Mouse (Mus musculus) ES-E14 (cell line): ENCODE measurements around the gene Dpp6. TPM values are rescaled to one million over a fixed set of nuclear protein-coding genes. Genes with fewer than 3 reads are reported as not detected.

Experiments used
- DNase-seq: peaks from one replicate; pipeline ENCODE4 v3.0.0-alpha.2; 2013; ENCODE audit warnings: low read depth, low spot score
- H3K27ac ChIP-seq: 2 replicates; pipeline ENCODE4 v1.5.1; 2012; ENCODE audit warnings: low read depth, mild to moderate bottlenecking, low read length, moderate library complexity, mixed read lengths; ENCODE audit not compliant: poor library complexity, insufficient read depth, severe bottlenecking
- H3K36me3 ChIP-seq: 2 replicates; pipeline ENCODE4 v1.6.1; 2012; ENCODE audit warnings: mild to moderate bottlenecking, low read length, moderate library complexity, mixed read lengths; ENCODE audit not compliant: control insufficient read depth, poor library complexity, insufficient read depth, severe bottlenecking
- H3K4me1 ChIP-seq, 2 experiments: fragments of 150-350 bp in 1 of 2; sonication (generic) in 1 of 2; 2 replicates each; pipeline ENCODE4 v1.6.1; 2012; ENCODE audit warnings: low read length in 2 of 2, mild to moderate bottlenecking in 1 of 2, mixed read lengths in 1 of 2; ENCODE audit not compliant: control insufficient read depth in 2 of 2, insufficient read depth in 2 of 2, poor library complexity in 1 of 2
- H3K4me3 ChIP-seq, 2 experiments: fragments of 150-350 bp in 1 of 2; sonication (generic) in 1 of 2; 2 replicates each; pipeline ENCODE4 v1.5.1; 2012; ENCODE audit warnings: low read length in 2 of 2, low read depth in 1 of 2, mild to moderate bottlenecking in 1 of 2, mixed read lengths in 1 of 2; ENCODE audit not compliant: insufficient read depth in 1 of 2, poor library complexity in 1 of 2, severe bottlenecking in 1 of 2
- H3K9ac ChIP-seq: 2 replicates; pipeline ENCODE4 v1.6.1; 2012; ENCODE audit warnings: low read depth, mild to moderate bottlenecking, low read length, mixed read lengths; ENCODE audit not compliant: poor library complexity, insufficient read depth, severe bottlenecking
- H3K9me3 ChIP-seq: fragments of 150-350 bp; sonication (generic); 2 replicates; pipeline ENCODE4 v1.6.1; 2012; ENCODE audit warnings: low read depth, mild to moderate bottlenecking, low read length; ENCODE audit not compliant: control insufficient read depth, insufficient read depth
- CHD2 ChIP-seq: IDR thresholded peaks from 2 replicates; pipeline ENCODE4 v1.6.1; 2014; ENCODE audit warnings: mild to moderate bottlenecking, low read depth, low read length, inconsistent platforms
- HCFC1 ChIP-seq: IDR thresholded peaks from 2 replicates; pipeline ENCODE4 v1.6.1; 2012; ENCODE audit warnings: low read length, inconsistent platforms, borderline replicate concordance; ENCODE audit not compliant: insufficient read depth
- MAFK ChIP-seq: IDR thresholded peaks from 2 replicates; pipeline ENCODE4 v1.6.1; 2014; ENCODE audit warnings: mild to moderate bottlenecking, low read depth, low read length, inconsistent platforms; ENCODE audit not compliant: insufficient read depth
- ZC3H11A ChIP-seq: IDR thresholded peaks from 2 replicates; pipeline ENCODE4 v1.6.1; 2012; ENCODE audit warnings: low read depth, mild to moderate bottlenecking, inconsistent platforms, low read length, borderline replicate concordance
- ZNF384 ChIP-seq: IDR thresholded peaks from 2 replicates; pipeline ENCODE4 v1.6.1; 2012; ENCODE audit warnings: low read depth, low read length, inconsistent platforms
- in situ Hi-C, 2 experiments: fragments of 600-800 bp; cut with MboI; formaldehyde crosslinking; loops; one replicate each; pipeline ENCODE4 v1.15.1; 2025; ENCODE audit warnings: low sequenced_read_pairs in 2 of 2, inconsistent platforms in 1 of 2; ENCODE audit not compliant: unreplicated experiment in 2 of 2
- total RNA-seq: library from RNA; depleted of rRNA; stranded (reverse); fragments of 300-350 nt; gene quantifications from 2 replicates; pipeline ENCODE4 v1.2.3, GENCODE M21; 2012

Gene Dpp6
- total RNA-seq, 1 experiment: 1.5 TPM

DNA sequence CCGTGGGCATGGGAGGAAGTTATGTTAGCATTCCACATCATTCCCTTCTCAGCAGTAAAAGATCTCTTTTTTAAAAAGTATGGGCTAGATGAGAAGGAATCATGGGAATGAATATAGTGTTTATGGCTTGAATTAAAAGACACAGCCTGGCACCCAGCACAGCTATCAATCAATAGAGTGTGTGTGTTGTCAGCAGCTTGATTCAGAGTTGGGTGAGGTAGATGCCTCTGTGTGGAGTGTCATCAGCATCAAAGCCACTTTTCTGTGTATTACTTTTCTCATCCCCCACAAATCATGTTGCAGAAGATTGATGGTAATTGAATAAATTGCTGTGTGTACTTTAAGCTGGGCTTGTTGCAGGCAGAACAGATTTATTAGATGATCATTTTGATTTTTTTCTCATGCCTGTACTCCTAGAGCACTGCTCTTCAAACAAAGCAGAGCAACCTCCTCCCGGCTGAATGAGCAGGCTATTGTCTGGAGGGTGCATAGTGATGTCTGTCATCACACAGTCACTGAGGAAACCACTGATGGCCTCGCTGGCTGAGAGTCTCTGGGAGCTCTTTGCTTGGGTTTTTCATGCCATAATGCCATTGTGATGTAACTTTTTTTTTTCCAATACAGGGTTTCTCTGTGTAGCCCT, 201.4 kb downstream of the Dpp6 start:
- Histone ChIP-seq H3K9ac (no peak overlapping the region), H3K4me1 (no peaks in the 10 kb centered on the region), H3K9me3 (no peaks in the 10 kb centered on the region), H3K27ac (no peak overlapping the region), H3K36me3 (no peaks in the 10 kb centered on the region), H3K4me3 (no peak overlapping the region)
- in situ Hi-C loops: no loop called here
- no peak for TF ChIP-seq CHD2
- TF ChIP-seq HCFC1: no peak
- TF ChIP-seq MAFK: no peak
- no peak for TF ChIP-seq ZNF384
- TF ChIP-seq ZC3H11A: no peak
- no peak for DNase-seq

DNA sequence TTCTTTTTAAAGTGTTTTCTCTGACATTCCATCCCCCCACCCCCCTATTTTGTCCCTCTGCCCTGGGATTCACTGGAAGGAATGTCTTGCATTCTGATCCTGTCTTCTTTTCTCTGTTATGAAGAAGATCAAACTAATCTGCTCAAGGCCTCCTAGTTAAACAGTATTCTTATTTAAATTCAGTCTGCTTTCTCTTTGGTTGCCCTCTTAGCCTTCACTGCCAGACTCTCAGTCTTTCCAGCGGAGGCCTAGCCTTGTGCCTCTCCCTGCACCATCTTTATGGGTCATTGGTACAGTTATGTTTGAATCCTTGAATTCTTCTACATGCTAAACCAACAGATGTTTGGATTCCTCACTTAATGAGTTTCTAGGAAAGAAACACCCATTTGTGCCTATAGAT, 211.6 kb downstream of the Dpp6 start:
- H3K36me3 ChIP-seq: no peaks in the 10 kb centered on the region
- in situ Hi-C loops: no loop called here
- H3K9ac ChIP-seq: no peak overlapping the region
- DNase-seq: no peak
- H3K4me1 ChIP-seq: peaks cover 2 to 4% of the 10 kb centered on the region in 2 experiments; a peak in 2 of 4 replicates
- H3K9me3 ChIP-seq: no peaks in the 10 kb centered on the region
- TF ChIP-seq HCFC1 (no peak), ZC3H11A (no peak), CHD2 (no peak), ZNF384 (no peak), MAFK (no peak)
- H3K27ac ChIP-seq: no peak overlapping the region
- H3K4me3 ChIP-seq: no peak overlapping the region

DNA sequence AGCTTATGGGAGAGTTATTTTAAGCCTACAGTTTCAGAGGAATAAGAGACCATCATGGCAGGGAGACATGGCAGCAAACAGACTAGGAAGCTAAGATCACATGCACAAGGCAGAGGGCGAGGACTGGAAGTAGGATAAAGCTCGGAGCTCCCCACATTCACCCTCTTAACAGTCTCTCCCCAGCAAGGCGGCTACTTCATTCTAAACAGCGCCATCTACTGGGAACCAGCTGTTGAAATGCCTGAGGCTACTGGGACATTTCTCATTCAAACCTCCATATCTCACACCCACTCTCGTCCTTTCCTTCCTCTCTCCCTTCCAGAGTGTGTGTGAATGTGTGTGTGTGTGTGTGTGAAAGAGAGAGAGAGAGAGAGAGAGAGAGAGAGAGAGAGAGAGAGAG, 212.8 kb downstream of the Dpp6 start:
- H3K27ac ChIP-seq: no peak overlapping the region
- no peak for DNase-seq
- H3K9ac ChIP-seq: no peak overlapping the region
- H3K36me3 ChIP-seq: no peaks in the 10 kb centered on the region
- TF ChIP-seq CHD2: no peak
- TF ChIP-seq ZC3H11A: no peak
- TF ChIP-seq MAFK: no peak
- no peak for TF ChIP-seq HCFC1
- TF ChIP-seq ZNF384: no peak
- peaks cover 2 to 4% of the 10 kb centered on the region in 2 experiments; a peak in 2 of 4 replicates for H3K4me1 ChIP-seq
- H3K9me3 ChIP-seq: no peaks in the 10 kb centered on the region
- H3K4me3 ChIP-seq: no peak overlapping the region
- in situ Hi-C loops: loop anchor here in 1 of 2 experiments (10.0 kb wide), 1 partner anchor 745 kb away; no protein-coding TSS in a partner anchor

DNA sequence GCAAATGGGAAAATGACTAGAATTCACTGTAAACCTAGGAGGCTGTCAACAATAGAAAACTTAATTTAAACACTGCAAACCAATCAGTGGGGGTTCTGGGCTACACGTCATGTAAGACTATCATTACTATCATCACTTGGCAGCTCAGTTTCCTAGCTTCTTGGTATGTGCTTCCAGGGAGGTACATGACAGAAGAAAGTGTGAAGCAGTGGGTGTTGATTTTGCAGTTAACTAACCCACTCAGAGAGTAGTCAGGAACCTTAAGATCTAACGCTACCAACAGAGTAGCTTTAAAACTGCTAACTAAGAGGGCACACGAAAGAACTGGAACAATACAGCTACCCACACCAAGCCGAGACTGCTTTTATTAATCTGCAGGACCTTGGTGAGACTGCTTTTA, 217.9 kb downstream of the Dpp6 start:
- no peaks in the 10 kb centered on the region for H3K36me3 ChIP-seq
- in situ Hi-C loops: loop anchor here in 1 of 2 experiments (10.0 kb wide), 1 partner anchor 750 kb away; no protein-coding TSS in a partner anchor
- TF ChIP-seq HCFC1 (no peak), ZC3H11A (no peak)
- no peak overlapping the region for H3K4me3 ChIP-seq
- no peak overlapping the region for H3K9ac ChIP-seq
- H3K27ac ChIP-seq: no peak overlapping the region
- DNase-seq: no peak
- H3K4me1 ChIP-seq: no peaks in the 10 kb centered on the region; a peak in 1 of 4 replicates
- no peaks in the 10 kb centered on the region for H3K9me3 ChIP-seq

DNA sequence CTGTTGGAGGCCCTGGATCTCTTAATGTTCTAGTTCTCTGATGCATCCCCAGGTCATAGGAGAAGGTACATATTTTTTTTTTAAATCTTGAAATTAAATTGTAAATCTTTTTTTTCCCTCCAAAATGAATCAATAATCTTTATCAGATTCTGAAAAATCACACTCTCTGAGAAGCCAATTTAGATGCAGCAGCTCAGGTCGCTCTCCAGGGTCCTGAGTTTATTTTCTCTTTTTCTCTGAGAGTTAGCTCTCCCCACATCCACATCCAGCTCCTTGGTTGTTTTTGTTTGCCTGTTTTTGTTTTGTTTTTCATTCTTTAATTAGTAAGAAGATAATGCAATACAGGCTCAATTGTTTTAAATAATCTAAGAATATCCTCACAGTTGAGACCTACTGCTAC, 218.3 kb downstream of the Dpp6 start:
- Histone ChIP-seq H3K9ac (no peak overlapping the region), H3K4me1 (no peaks in the 10 kb centered on the region; a peak in 1 of 4 replicates), H3K36me3 (no peaks in the 10 kb centered on the region), H3K27ac (no peak overlapping the region), H3K4me3 (no peak overlapping the region), H3K9me3 (no peaks in the 10 kb centered on the region)
- in situ Hi-C loops: loop anchor here in 1 of 2 experiments (10.0 kb wide), 1 partner anchor 750 kb away; no protein-coding TSS in a partner anchor
- TF ChIP-seq MAFK: no peak
- no peak for TF ChIP-seq CHD2
- no peak for TF ChIP-seq ZNF384
- no peak for DNase-seq
